Mouse (Mus musculus) granulocyte monocyte progenitor cell, adult 5-6 weeks (primary cell): Measurements from ENCODE around the gene Olfr520. TPM values are rescaled to one million over a fixed set of nuclear protein-coding genes. Genes with fewer than 3 reads are reported as not detected.
"Not testable (repeated sequence)": the region's sequence is repeated elsewhere in the genome, so short reads cannot be mapped to it uniquely, and the experiment has no call there.

ENCODE experiments used
- ATAC-seq: replicated peaks from 2 replicates; pipeline ENCODE4 v1.8.0; 2016; ENCODE audit warnings: mild to moderate bottlenecking, moderate TSS enrichment, inconsistent platforms; ENCODE audit not compliant: poor library complexity, severe bottlenecking
- total RNA-seq, 2 experiments: library from RNA; stranded (forward) in 1 of 2; stranded (reverse) in 1 of 2; fragments of 200-712, 200-1000 nt in 1 of 2; fragments of >200 nt in 1 of 2; fragmentation: Nextera tagmentation in 1 of 2; gene quantifications; 2 replicates each; pipeline ENCODE4 v1.2.3; 2014 to 2017

Olfr520 gene
- total RNA-seq, 2 experiments from 2014 or later: not detected

DNA sequence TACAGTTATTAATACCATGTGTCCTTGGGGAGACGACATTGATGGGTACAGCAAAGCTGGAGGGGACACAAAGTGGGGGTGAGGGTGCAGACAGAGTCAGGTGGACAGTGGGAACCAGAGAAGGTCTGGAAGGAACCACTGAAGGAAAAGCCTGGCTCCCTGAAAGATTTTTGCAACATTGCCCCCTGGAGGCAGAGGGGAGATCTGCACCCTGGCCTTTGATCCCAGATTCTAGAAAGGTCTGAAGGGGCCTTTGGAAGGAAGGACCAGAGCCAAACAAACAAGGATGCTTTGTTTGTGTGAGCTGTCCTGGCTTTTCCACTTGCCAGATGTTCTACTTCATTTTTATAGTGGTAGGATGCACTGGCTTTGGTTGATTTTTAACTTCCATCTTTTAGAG lies 19.6 kb upstream of the Olfr520 start:
- ATAC-seq: no peak

GRCm38 (mm10) chr7:99711166-99711565 lies 18.9 kb upstream of the Olfr520 start, which contains the start of gene Slco2b1:
TSS of gene Slco2b1 (minus strand) at chr7:99711340.
- peak; percentile 58 for ATAC-seq

GRCm38 (mm10) chr7:99712431-99712830 lies 17.6 kb upstream of the Olfr520 start:
- ATAC-seq: no peak

DNA sequence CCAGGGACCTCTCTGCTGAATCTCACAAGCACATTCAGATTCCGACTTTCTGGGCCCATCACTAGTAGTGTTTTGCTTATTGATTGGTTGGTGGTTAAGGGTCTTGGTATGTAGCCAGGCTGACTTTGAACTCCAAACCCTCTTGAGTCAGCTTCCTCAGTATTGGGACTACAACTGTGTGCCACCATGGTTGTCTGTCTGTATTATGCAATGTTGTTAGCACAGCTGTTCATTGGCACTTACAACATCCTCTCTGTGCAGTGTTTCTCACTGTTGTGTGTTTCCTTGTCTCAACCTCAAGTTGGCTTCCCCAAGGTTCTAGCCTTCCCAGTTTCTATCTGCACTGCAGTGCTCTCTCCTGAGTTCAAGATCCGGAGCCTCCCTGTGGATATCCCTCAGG lies 13.5 kb upstream of the Olfr520 start:
- ATAC-seq: peak; percentile 52

- no peak for ATAC-seq
Observed at GRCm38 (mm10) chr7:99734612-99735011, 4.5 kb downstream of the Olfr520 start.

DNA sequence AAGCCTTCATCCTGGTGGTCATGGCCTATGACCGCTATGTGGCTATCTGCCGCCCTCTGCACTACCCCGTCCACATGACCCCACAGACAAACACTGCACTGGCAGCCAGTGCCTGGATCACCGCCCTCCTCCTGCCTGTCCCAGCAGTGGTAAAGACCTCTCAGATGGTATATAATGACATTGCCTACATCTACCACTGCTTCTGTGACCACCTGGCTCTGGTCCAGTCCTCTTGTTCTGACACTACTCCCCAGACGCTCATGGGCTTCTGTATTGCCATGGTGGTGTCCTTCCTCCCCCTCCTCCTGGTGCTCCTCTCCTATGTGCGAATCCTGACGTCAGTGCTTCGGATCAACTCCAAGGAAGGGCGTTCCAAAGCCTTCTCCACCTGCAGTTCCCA lies 5.4 kb downstream of the Olfr520 start:
- ATAC-seq: not testable (repeated sequence)

- ATAC-seq: no peak
Observed at GRCm38 (mm10) chr7:99739276-99739675, 9.2 kb downstream of the Olfr520 start.

- no peak for ATAC-seq
Observed at GRCm38 (mm10) chr7:99763207-99763606, 33.1 kb downstream of the Olfr520 start, which contains the start of gene Olfr521. TSS of gene Olfr521 (plus strand) at chr7:99763507.

DNA sequence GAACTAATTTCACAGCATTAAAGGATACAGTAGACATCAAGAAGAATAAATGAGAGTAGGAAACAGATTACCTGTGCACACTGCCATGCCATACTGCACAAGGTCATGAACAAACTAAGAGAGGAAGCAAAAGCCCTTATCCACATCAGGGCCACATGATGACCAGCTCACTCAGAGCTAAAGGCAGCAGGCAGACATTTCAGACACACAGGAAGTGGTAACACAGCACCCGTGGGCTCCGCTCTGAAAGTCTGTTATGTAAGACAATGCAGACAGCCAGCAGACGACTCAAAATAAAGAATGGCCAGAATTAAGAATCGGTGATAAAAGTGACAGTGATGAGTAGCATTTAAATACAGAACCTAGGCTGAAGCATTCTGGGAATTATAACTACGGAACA lies 51.3 kb downstream of the Olfr520 start:
- ATAC-seq: peak; percentile 93

- ATAC-seq: peak; percentile 74
Observed at GRCm38 (mm10) chr7:99781916-99782315, 51.8 kb downstream of the Olfr520 start.

DNA sequence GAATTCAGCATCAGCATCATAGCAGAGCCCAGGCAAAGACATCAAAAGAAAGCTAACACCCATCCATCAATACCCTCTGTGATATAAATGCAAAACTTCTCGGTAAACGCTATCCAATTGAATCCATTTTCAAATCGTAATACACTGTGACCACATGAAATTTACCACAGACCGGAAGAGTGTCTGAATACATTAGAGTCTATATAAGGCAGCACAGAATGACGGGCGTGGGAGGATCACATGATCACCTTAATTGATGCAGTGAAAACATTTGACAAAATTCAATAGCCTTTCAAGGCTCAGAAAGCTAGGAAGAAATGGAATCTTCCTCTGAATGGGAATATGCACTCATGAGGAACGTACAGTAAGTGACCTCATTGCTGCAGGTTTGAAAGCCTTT lies 53.3 kb downstream of the Olfr520 start:
- ATAC-seq: no peak

DNA sequence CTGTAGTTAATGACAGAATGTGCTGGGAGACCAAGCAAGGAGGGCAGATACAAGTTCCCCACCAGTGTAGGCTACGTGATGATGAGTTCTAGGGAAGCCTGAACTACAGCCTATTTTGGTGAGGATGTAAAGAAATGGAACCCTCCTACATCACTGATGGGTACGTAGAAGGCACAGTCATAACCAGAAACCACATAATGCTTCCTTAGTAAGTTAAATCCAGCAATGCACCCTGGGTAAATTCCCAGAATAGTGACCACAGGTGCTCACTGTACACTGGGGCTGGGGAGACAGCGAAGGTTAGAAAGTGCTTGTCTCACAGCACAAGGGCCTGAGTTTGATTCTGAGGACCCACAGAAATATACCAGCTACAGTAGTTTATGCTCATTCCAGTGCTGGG lies 55.5 kb downstream of the Olfr520 start:
- ATAC-seq: no peak

Other genes with a start within 250 kb of the Olfr520 start
- 1,410 and 1,463 TPM in 2 replicates for gene Rps3, start 246.5 kb upstream of the Olfr520 start, total RNA-seq (2014; fragmentation: Nextera tagmentation)
- gene Rps3, start 246.5 kb upstream of the Olfr520 start, total RNA-seq (2017): 1,810 and 2,293 TPM in 2 replicates
- gene Arrb1, start 194.8 kb upstream of the Olfr520 start, total RNA-seq (2014; fragmentation: Nextera tagmentation): 35.3 and 40.1 TPM in 2 replicates
- 24.1 and 36.6 TPM in 2 replicates for gene Arrb1, start 194.8 kb upstream of the Olfr520 start, total RNA-seq (2017)
- not detected in 2 replicates for gene Tpbgl, start 103.2 kb upstream of the Olfr520 start, total RNA-seq (2014; fragmentation: Nextera tagmentation)
- not detected in 2 replicates for gene Tpbgl, start 103.2 kb upstream of the Olfr520 start, total RNA-seq (2017)
- not detected in 2 replicates for gene Slco2b1, start 18.9 kb upstream of the Olfr520 start, total RNA-seq (2014; fragmentation: Nextera tagmentation)
- gene Slco2b1, start 18.9 kb upstream of the Olfr520 start, total RNA-seq (2017): 0.13 TPM in 1 of 2 replicates, not detected in the other
- not detected in 2 replicates for gene Olfr521, start 33.2 kb downstream of the Olfr520 start, total RNA-seq (2014; fragmentation: Nextera tagmentation)
- not detected in 2 replicates for gene Olfr521, start 33.2 kb downstream of the Olfr520 start, total RNA-seq (2017)
- gene Neu3, start 98.1 kb downstream of the Olfr520 start, total RNA-seq (2014; fragmentation: Nextera tagmentation): 1.7 and 4.6 TPM in 2 replicates
- gene Neu3, start 98.1 kb downstream of the Olfr520 start, total RNA-seq (2017): 0.82 and 1.3 TPM in 2 replicates
- gene Xrra1, start 128.8 kb downstream of the Olfr520 start, total RNA-seq (2014; fragmentation: Nextera tagmentation): 1.3 TPM in 1 of 2 replicates, not detected in the other
- gene Xrra1, start 128.8 kb downstream of the Olfr520 start, total RNA-seq (2017): not detected in 2 replicates
- gene Spcs2, start 133.2 kb downstream of the Olfr520 start, total RNA-seq (2014; fragmentation: Nextera tagmentation): 253 and 308 TPM in 2 replicates
- gene Spcs2, start 133.2 kb downstream of the Olfr520 start, total RNA-seq (2017): 268 and 298 TPM in 2 replicates